Mouse (Mus musculus) erythroblast, embryonic 14.5 days (primary cell): ENCODE measurements around the gene Gtsf1. TPM values are rescaled to one million over a fixed set of nuclear protein-coding genes. Genes with fewer than 3 reads are reported as not detected.

Experiments
- H3K27me3 ChIP-seq: 2 replicates; pipeline ENCODE4 v1.6.1; 2012; ENCODE audit warnings: inconsistent platforms; ENCODE audit not compliant: control insufficient read depth
- H3K36me3 ChIP-seq: 2 replicates; pipeline ENCODE4 v1.6.1; 2012; ENCODE audit warnings: mild to moderate bottlenecking, inconsistent platforms; ENCODE audit not compliant: control insufficient read depth
- H3K4me1 ChIP-seq: 2 replicates; pipeline ENCODE4 v1.6.1; 2012; ENCODE audit warnings: inconsistent platforms; ENCODE audit not compliant: control insufficient read depth
- H3K4me3 ChIP-seq: replicated peaks from 2 replicates; pipeline ENCODE3; 2012; ENCODE audit warnings: moderate library complexity, mild to moderate bottlenecking, inconsistent platforms
- H3K9me3 ChIP-seq: 2 replicates; pipeline ENCODE4 v1.6.1; 2012; ENCODE audit warnings: low read length, inconsistent platforms, mixed read lengths; ENCODE audit not compliant: control insufficient read depth
- GATA1 ChIP-seq: IDR thresholded peaks from 2 replicates; pipeline ENCODE4 v1.6.1; 2012; ENCODE audit warnings: low read length, inconsistent platforms, mixed read lengths
- TAL1 ChIP-seq: IDR thresholded peaks from 3 replicates; pipeline ENCODE4 v1.6.1; 2012; ENCODE audit warnings: low read length, inconsistent platforms, mixed read lengths
- polyA plus RNA-seq: library from polyadenylated mRNA; stranded (reverse); fragments of >175 nt; gene quantifications from 2 replicates; pipeline ENCODE4 v1.2.3, GENCODE M21; 2012

The Gtsf1 gene
- polyA plus RNA-seq, 1 experiment, result not detected

DNA sequence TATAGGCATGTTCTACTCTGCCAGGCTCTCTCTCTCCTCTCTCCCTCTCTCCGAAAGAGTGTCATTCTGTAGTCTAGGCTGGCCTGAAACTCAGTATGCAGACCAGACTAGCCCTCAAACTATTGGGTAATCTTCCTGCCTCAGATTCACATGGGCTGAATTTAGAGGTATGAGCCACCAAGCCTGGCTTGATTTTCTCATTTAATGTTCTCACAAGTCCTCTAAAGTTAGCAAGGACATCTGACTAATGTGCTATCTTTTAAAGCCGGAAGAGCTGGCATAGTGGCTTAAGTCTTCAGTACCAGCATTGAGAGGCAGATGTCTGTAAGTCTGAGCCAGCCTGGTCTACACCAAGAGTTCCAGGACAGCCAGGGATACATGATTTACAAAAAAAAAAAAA, 48.2 kb downstream of the Gtsf1 start:
- peaks cover 8% of the 10 kb centered on the region for H3K27me3 ChIP-seq
- H3K4me3 ChIP-seq, result no peak overlapping the region

GRCm38 (mm10) chr15:103378665-103379356, 51.5 kb downstream of the Gtsf1 start:
- Histone ChIP-seq H3K36me3 (no peaks in the 10 kb centered on the region), H3K9me3 (no peaks in the 10 kb centered on the region), H3K27me3 (peaks cover 8% of the 10 kb centered on the region), H3K4me1 (no peaks in the 10 kb centered on the region), H3K4me3 (no peak overlapping the region)
- no peak for TF ChIP-seq GATA1
- no peak for TF ChIP-seq TAL1

More for the DNA sequence above, 48.2 kb downstream of the Gtsf1 start:
- Histone ChIP-seq H3K36me3 (no peaks in the 10 kb centered on the region), H3K9me3 (no peaks in the 10 kb centered on the region), H3K4me1 (no peaks in the 10 kb centered on the region)
- TF ChIP-seq GATA1 (no peak), TAL1 (no peak)

DNA sequence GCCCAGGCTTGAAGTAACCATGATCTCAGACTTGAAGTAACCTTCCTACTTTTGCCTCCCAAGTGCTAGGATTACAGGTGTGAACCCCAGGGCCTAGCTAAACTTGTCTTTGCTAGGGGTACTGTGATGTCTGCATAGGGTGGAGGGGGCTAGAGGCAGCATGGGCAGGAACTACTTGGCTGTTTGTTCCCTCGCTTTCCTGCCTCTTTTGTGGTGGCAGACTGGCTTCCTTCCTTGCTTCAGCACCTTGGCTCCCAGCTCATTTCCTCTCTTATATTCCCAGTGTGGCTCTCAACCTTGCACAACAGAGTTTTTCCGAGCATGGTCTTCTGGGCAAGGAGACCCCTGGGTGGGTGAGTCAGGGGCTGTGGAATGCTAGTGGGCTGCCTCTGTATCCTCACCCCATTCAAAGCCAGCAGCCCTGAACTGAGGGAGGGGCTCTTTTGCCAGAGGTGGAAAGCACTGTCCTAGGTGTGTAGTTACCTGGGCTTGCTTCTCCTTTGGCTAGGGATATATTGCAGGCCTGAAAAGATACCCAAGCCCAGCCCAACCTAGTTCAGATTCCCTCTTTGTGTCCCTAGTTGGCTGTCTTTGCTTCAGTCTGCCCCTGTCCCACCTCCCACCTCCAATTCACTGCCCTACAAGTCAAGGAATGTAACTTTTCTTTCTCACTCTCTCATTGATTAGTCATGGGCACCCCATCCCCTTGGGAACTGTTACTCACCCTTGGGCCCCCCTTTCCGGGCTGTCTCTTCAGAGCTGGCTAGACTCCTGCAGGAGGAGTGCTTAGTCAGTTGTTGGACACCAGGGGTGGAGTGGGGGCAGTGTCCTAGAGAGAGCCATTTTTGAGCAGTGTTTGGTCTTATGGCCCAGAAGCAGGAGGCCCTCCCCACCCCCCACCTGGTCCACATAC, 52.3 kb downstream of the Gtsf1 start:
- H3K27me3 ChIP-seq, result peaks cover 5% of the 10 kb centered on the region

GRCm38 (mm10) chr15:103376837-103377269, 53.4 kb downstream of the Gtsf1 start:
- no peaks in the 10 kb centered on the region for H3K4me1 ChIP-seq
- H3K27me3 ChIP-seq, result no peaks in the 10 kb centered on the region; the same call in 1 of the 2 replicates
- no peak overlapping the region for H3K4me3 ChIP-seq
- H3K9me3 ChIP-seq, result no peaks in the 10 kb centered on the region
- TF ChIP-seq TAL1 (no peak), GATA1 (no peak)
- H3K36me3 ChIP-seq, result no peaks in the 10 kb centered on the region

More for the DNA sequence above, 52.3 kb downstream of the Gtsf1 start:
- H3K4me3 ChIP-seq, result no peak overlapping the region
- no peak for TF ChIP-seq GATA1
- no peak for TF ChIP-seq TAL1
- no peaks in the 10 kb centered on the region for H3K9me3 ChIP-seq
- H3K36me3 ChIP-seq, result no peaks in the 10 kb centered on the region
- H3K4me1 ChIP-seq, result no peaks in the 10 kb centered on the region

- no peak overlapping the region for H3K4me3 ChIP-seq
- TF ChIP-seq GATA1 (no peak), TAL1 (no peak)
Measured at GRCm38 (mm10) chr15:103375112-103375800, 55.0 kb downstream of the Gtsf1 start.

DNA sequence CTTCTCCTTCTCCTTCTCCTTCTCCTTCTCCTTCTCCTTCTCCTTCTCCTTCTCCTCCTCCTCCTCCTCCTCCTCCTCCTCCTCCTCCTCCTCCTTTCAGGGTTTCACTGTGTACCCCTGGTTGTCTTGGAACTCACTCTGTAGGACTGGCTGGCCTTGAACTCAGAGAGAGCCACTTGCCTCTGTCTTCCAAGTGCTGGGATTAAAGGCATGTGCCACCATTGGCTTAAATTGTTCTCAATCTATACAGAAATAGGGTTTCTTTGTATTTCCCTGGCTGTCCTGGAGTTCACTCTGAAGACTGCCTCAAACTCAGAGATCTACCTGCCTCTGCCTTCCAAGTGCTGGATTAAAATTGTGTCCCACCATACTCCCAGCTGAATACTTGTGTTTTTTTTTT, 57.8 kb downstream of the Gtsf1 start:
- Histone ChIP-seq H3K4me3 (no peak overlapping the region), H3K27me3 (peaks cover 16% of the 10 kb centered on the region), H3K4me1 (no peaks in the 10 kb centered on the region), H3K36me3 (no peaks in the 10 kb centered on the region), H3K9me3 (no peaks in the 10 kb centered on the region)
- TF ChIP-seq TAL1 (no peak), GATA1 (no peak)

More at GRCm38 (mm10) chr15:103375112-103375800, 55.0 kb downstream of the Gtsf1 start:
- peaks cover 4% of the 10 kb centered on the region for H3K27me3 ChIP-seq
- H3K36me3 ChIP-seq, result no peaks in the 10 kb centered on the region
- H3K9me3 ChIP-seq, result no peaks in the 10 kb centered on the region
- no peaks in the 10 kb centered on the region for H3K4me1 ChIP-seq

DNA sequence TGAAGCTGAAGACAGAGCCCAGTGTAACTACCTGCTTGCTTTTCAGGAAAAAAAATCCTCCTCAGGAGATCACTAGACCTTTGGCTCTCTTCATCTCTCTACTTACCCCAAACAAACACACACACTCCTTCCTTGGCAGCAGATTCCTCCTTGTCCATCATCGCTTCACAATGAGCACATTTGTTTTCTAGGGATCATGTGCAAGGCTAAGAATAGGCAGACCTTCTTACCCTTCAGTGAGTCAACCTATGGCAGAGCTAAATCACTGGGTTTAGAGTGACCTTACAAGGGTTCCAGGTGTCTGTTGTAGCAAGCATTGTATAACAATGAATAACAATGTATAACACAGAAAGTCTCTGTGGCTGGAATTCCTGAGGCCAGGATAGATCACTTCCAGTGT, 58.5 kb downstream of the Gtsf1 start:
- no peak for TF ChIP-seq TAL1
- TF ChIP-seq GATA1, result no peak
- H3K9me3 ChIP-seq, result no peaks in the 10 kb centered on the region
- no peak overlapping the region for H3K4me3 ChIP-seq
- no peaks in the 10 kb centered on the region for H3K36me3 ChIP-seq
- H3K27me3 ChIP-seq, result peaks cover 23% of the 10 kb centered on the region
- peaks cover 3% of the 10 kb centered on the region for H3K4me1 ChIP-seq

- Histone ChIP-seq H3K27me3 (peaks cover 28% of the 10 kb centered on the region), H3K36me3 (no peaks in the 10 kb centered on the region), H3K9me3 (no peaks in the 10 kb centered on the region), H3K4me1 (peaks cover 8% of the 10 kb centered on the region), H3K4me3 (no peak overlapping the region)
- TF ChIP-seq GATA1 (no peak), TAL1 (no peak)
Measured at GRCm38 (mm10) chr15:103371208-103371607, 59.1 kb downstream of the Gtsf1 start.
